Mouse (Mus musculus) CH12.LX (cell line): ENCODE results near the gene Prom2. TPM values are rescaled to one million over a fixed set of nuclear protein-coding genes. Genes with fewer than 3 reads are reported as not detected.

Experiments used
- DNase-seq: peaks from one replicate; pipeline ENCODE4 v3.0.0-alpha.2; 2013; ENCODE audit errors: extremely low read depth
- H3K27ac ChIP-seq: 2 replicates; pipeline ENCODE4 v1.5.1; 2012; ENCODE audit warnings: low read depth, mild to moderate bottlenecking, control low read depth, moderate library complexity; ENCODE audit not compliant: insufficient read depth
- H3K27me3 ChIP-seq: replicated peaks from 2 replicates; pipeline ENCODE3; 2012; ENCODE audit warnings: inconsistent platforms
- H3K36me3 ChIP-seq, 2 experiments: replicated peaks in 1 of 2; 2 replicates each; pipeline versions ENCODE3 to v1.6.1; 2012; ENCODE audit warnings: inconsistent platforms in 1 of 2, low read length in 1 of 2, mild to moderate bottlenecking in 1 of 2, mixed read lengths in 1 of 2, moderate library complexity in 1 of 2; ENCODE audit not compliant: control insufficient read depth in 1 of 2, insufficient read depth in 1 of 2
- H3K4me1 ChIP-seq, 2 experiments: 2 replicates each; pipeline ENCODE4 v1.6.1; 2012; ENCODE audit warnings: inconsistent platforms in 1 of 2, moderate library complexity in 1 of 2; ENCODE audit not compliant: insufficient read depth in 2 of 2, control insufficient read depth in 1 of 2
- H3K4me2 ChIP-seq: 2 replicates; pipeline ENCODE4 v1.6.1; 2012; ENCODE audit warnings: low read depth, mild to moderate bottlenecking, control low read depth; ENCODE audit not compliant: poor library complexity, insufficient read depth, severe bottlenecking
- H3K4me3 ChIP-seq, 3 experiments: fragments of 150-350 bp in 1 of 3; sonication (generic) in 1 of 3; replicated peaks in 1 of 3; 2 replicates each; pipeline versions ENCODE3 to v1.5.1; 2011 to 2012; ENCODE audit warnings: low read depth in 2 of 3, low read length in 2 of 3, mild to moderate bottlenecking in 2 of 3, moderate library complexity in 2 of 3, control low read depth in 1 of 3, improper control_type of control experiment in 1 of 3, inconsistent platforms in 1 of 3, mixed read lengths in 1 of 3; ENCODE audit not compliant: poor library complexity in 1 of 3
- H3K79me2 ChIP-seq: replicated peaks from 2 replicates; pipeline ENCODE4 v1.6.1; 2012; ENCODE audit warnings: mild to moderate bottlenecking, moderate library complexity; ENCODE audit not compliant: control insufficient read depth, poor library complexity, insufficient read depth, severe bottlenecking; ENCODE audit errors: extremely low read depth
- H3K9ac ChIP-seq: 2 replicates; pipeline ENCODE4 v1.6.1; 2012; ENCODE audit warnings: low read depth, mild to moderate bottlenecking, control low read depth, moderate library complexity; ENCODE audit not compliant: insufficient read depth
- H3K9me3 ChIP-seq: replicated peaks from 2 replicates; pipeline ENCODE3; 2012; ENCODE audit warnings: low read length, inconsistent platforms, mixed read lengths
- CHD2 ChIP-seq: IDR thresholded peaks from 2 replicates; pipeline ENCODE4 v1.6.1; 2011; ENCODE audit warnings: low read length, improper control_type of control experiment
- CTCF ChIP-seq, 2 experiments: IDR thresholded peaks in 1 of 2; conservative IDR thresholded peaks in 1 of 2; 2 replicates each; pipeline ENCODE4 v1.5.1; 2011 to 2012; ENCODE audit warnings: low read depth in 2 of 2, low read length in 2 of 2, improper control_type of control experiment in 1 of 2, inconsistent platforms in 1 of 2, mild to moderate bottlenecking in 1 of 2, moderate library complexity in 1 of 2
- E2F4 ChIP-seq: IDR thresholded peaks from 2 replicates; pipeline ENCODE4 v1.6.1; 2011; ENCODE audit warnings: low read depth, low read length, improper control_type of control experiment; ENCODE audit not compliant: insufficient replicate concordance
- ETS1 ChIP-seq: conservative IDR thresholded peaks from 2 replicates; pipeline ENCODE4 v1.6.1; 2012; ENCODE audit warnings: low read depth, mild to moderate bottlenecking, inconsistent platforms, low read length, improper control_type of control experiment, moderate library complexity
- GABPA ChIP-seq: IDR thresholded peaks from 2 replicates; pipeline ENCODE4 v1.6.1; 2012; ENCODE audit warnings: low read depth, low read length, improper control_type of control experiment, inconsistent platforms; ENCODE audit not compliant: insufficient replicate concordance
- IRF4 ChIP-seq: IDR thresholded peaks from 2 replicates; pipeline ENCODE4 v1.6.1; 2014; ENCODE audit warnings: low read depth, mild to moderate bottlenecking, inconsistent platforms, low read length, improper control_type of control experiment
- MAX ChIP-seq: IDR thresholded peaks from 2 replicates; pipeline ENCODE4 v1.6.1; 2011; ENCODE audit warnings: low read length, improper control_type of control experiment
- MYC ChIP-seq: IDR thresholded peaks from 2 replicates; pipeline ENCODE4 v1.6.1; 2011; ENCODE audit warnings: low read depth, mild to moderate bottlenecking, improper control_type of control experiment, low read length
- PAX5 ChIP-seq: IDR thresholded peaks from 2 replicates; pipeline ENCODE4 v1.6.1; 2012; ENCODE audit warnings: low read length, inconsistent platforms, mixed read lengths
- TCF12 ChIP-seq: IDR thresholded peaks from 2 replicates; pipeline ENCODE4 v1.6.1; 2014; ENCODE audit warnings: low read depth, mild to moderate bottlenecking, inconsistent platforms, low read length, improper control_type of control experiment
- USF2 ChIP-seq: conservative IDR thresholded peaks from 2 replicates; pipeline ENCODE4 v1.6.1; 2011; ENCODE audit warnings: low read depth, low read length, improper control_type of control experiment
- ZMIZ1 ChIP-seq: IDR thresholded peaks from 2 replicates; pipeline ENCODE4 v1.6.1; 2012; ENCODE audit warnings: low read depth, mild to moderate bottlenecking, inconsistent platforms, low read length, improper control_type of control experiment
- dilution Hi-C: fragments of 300-500 bp; cut with MboI; formaldehyde crosslinking; loops from 2 replicates; pipeline ENCODE4 v1.14.3; 2020; ENCODE audit warnings: low sequenced_read_pairs; ENCODE audit not compliant: extremely low pct_unique_long_range_greater_than_20kb, extremely low pct_ligation_motif_present
- in situ Hi-C: fragments of 300-500 bp; cut with MboI; formaldehyde crosslinking; loops from 3 replicates; pipeline ENCODE4 v1.14.3; 2019; ENCODE audit warnings: low sequenced_read_pairs, low pct_ligation_motif_present, low pct_unique_long_range_greater_than_20kb, mixed read lengths
- polyA plus RNA-seq: library from polyadenylated mRNA; unstranded; fragments of >175 nt; gene quantifications from 2 replicates; pipeline ENCODE4 v1.2.1, GENCODE M21; 2012; ENCODE audit warnings: low read depth; ENCODE audit not compliant: insufficient read length
- total RNA-seq, 2 experiments: library from RNA; depleted of rRNA; stranded (reverse); fragments of 300-350 nt in 1 of 2; fragments of >200 nt in 1 of 2; gene quantifications; 2 replicates each; pipeline ENCODE4 v1.2.3; 2012 to 2014

The Prom2 gene
- total and polyA plus RNA-seq, 3 experiments = not detected

GRCm38 (mm10) chr2:127479210-127479609, 62.1 kb downstream of the Prom2 start:
- no peak overlapping the region for H3K4me2 ChIP-seq
- dilution Hi-C loops = no loop called here
- no peaks in the 10 kb centered on the region for H3K36me3 ChIP-seq
- H3K9ac ChIP-seq = no peak overlapping the region
- H3K27me3 ChIP-seq = peaks cover 85% of the 10 kb centered on the region
- DNase-seq = no peak
- H3K79me2 ChIP-seq = no peaks in the 10 kb centered on the region
- TF ChIP-seq MAX (no peak), TCF12 (no peak), E2F4 (no peak), MYC (no peak), GABPA (no peak), USF2 (no peak), CTCF (conservative IDR thresholded peaks at IDR 0.05 in 1 of 2, IDR thresholded peaks at IDR 0.05 in 1 of 2; ENCODE audit: low read depth in 2 of 2, low read length in 2 of 2) (no peak), ZMIZ1 (no peak), ETS1 (no peak), PAX5 (no peak), IRF4 (no peak), CHD2 (no peak)
- 0 out of 4 replicates have a peak, but pooled peaks cover 0 to 6% of the 10 kb centered on the region in 2 experiments for H3K4me1 ChIP-seq
- H3K4me3 ChIP-seq = no peak overlapping the region
- peaks cover 2% of the 10 kb centered on the region for H3K9me3 ChIP-seq
- in situ Hi-C loops = loop anchor here (25.0 kb wide), 1 partner anchor 208 kb away; no protein-coding TSS in a partner anchor
- H3K27ac ChIP-seq = no peak overlapping the region

Other genes starting within 250 kb of the Prom2 start
- gene Dusp2, start 205.3 kb downstream of the Prom2 start, total RNA-seq (2012; rRNA removed) = 57.8 and 71.0 TPM in 2 replicates
- gene Dusp2, start 205.3 kb downstream of the Prom2 start, total RNA-seq (2014; rRNA removed) = 96.6 and 107 TPM in 2 replicates
- 68.5 and 81.5 TPM in 2 replicates for gene Dusp2, start 205.3 kb downstream of the Prom2 start, polyA plus RNA-seq
- 0.08 TPM in 1 of 2 replicates, not detected in the other for gene Astl, start 202.8 kb downstream of the Prom2 start, total RNA-seq (2012; rRNA removed)
- not detected in 2 replicates for gene Astl, start 202.8 kb downstream of the Prom2 start, total RNA-seq (2014; rRNA removed)
- gene Astl, start 202.8 kb downstream of the Prom2 start, polyA plus RNA-seq = not detected in 2 replicates
- gene Adra2b, start 178.3 kb downstream of the Prom2 start, total RNA-seq (2012; rRNA removed) = not detected in 2 replicates
- gene Adra2b, start 178.3 kb downstream of the Prom2 start, total RNA-seq (2014; rRNA removed) = 0.08 TPM in 1 of 2 replicates, not detected in the other
- gene Adra2b, start 178.3 kb downstream of the Prom2 start, polyA plus RNA-seq = 0.05 TPM in 1 of 2 replicates, not detected in the other
- gene Gpat2, start 116.3 kb downstream of the Prom2 start, total RNA-seq (2012; rRNA removed) = 0.17 and 0.21 TPM in 2 replicates
- 0.19 TPM in 2 replicates for gene Gpat2, start 116.3 kb downstream of the Prom2 start, total RNA-seq (2014; rRNA removed)
- gene Gpat2, start 116.3 kb downstream of the Prom2 start, polyA plus RNA-seq = 0.45 and 0.63 TPM in 2 replicates
- gene Fahd2a, start 96.9 kb downstream of the Prom2 start, total RNA-seq (2012; rRNA removed) = 8.6 and 9.9 TPM in 2 replicates
- 6.6 and 8.1 TPM in 2 replicates for gene Fahd2a, start 96.9 kb downstream of the Prom2 start, total RNA-seq (2014; rRNA removed)
- 4.5 and 5.2 TPM in 2 replicates for gene Fahd2a, start 96.9 kb downstream of the Prom2 start, polyA plus RNA-seq
- not detected in 2 replicates for gene Kcnip3, start 19.4 kb downstream of the Prom2 start, total RNA-seq (2012; rRNA removed)
- not detected in 2 replicates for gene Kcnip3, start 19.4 kb downstream of the Prom2 start, total RNA-seq (2014; rRNA removed)
- gene Kcnip3, start 19.4 kb downstream of the Prom2 start, polyA plus RNA-seq = not detected in 2 replicates
- gene Zfp661, start 45.6 kb upstream of the Prom2 start, total RNA-seq (2012; rRNA removed) = 4.1 and 4.7 TPM in 2 replicates
- gene Zfp661, start 45.6 kb upstream of the Prom2 start, total RNA-seq (2014; rRNA removed) = 5.9 and 6.7 TPM in 2 replicates
- 2.5 and 3.2 TPM in 2 replicates for gene Zfp661, start 45.6 kb upstream of the Prom2 start, polyA plus RNA-seq
- gene Mrps5, start 45.8 kb upstream of the Prom2 start, total RNA-seq (2012; rRNA removed) = 173 and 188 TPM in 2 replicates
- 144 and 186 TPM in 2 replicates for gene Mrps5, start 45.8 kb upstream of the Prom2 start, total RNA-seq (2014; rRNA removed)
- 210 and 278 TPM in 2 replicates for gene Mrps5, start 45.8 kb upstream of the Prom2 start, polyA plus RNA-seq
- gene Mal, start 115.2 kb upstream of the Prom2 start, total RNA-seq (2012; rRNA removed) = not detected in 2 replicates
- gene Mal, start 115.2 kb upstream of the Prom2 start, total RNA-seq (2014; rRNA removed) = not detected in 2 replicates
- not detected in 2 replicates for gene Mal, start 115.2 kb upstream of the Prom2 start, polyA plus RNA-seq
- not detected in 2 replicates for gene Mall, start 188.5 kb upstream of the Prom2 start, total RNA-seq (2012; rRNA removed)
- not detected in 2 replicates for gene Mall, start 188.5 kb upstream of the Prom2 start, total RNA-seq (2014; rRNA removed)
- 0.11 and 0.16 TPM in 2 replicates for gene Mall, start 188.5 kb upstream of the Prom2 start, polyA plus RNA-seq
- 7.5 and 8.2 TPM in 2 replicates for gene Nphp1, start 247.4 kb upstream of the Prom2 start, total RNA-seq (2012; rRNA removed)
- gene Nphp1, start 247.4 kb upstream of the Prom2 start, total RNA-seq (2014; rRNA removed) = 4.6 and 6.3 TPM in 2 replicates
- gene Nphp1, start 247.4 kb upstream of the Prom2 start, polyA plus RNA-seq = 9.7 and 10.5 TPM in 2 replicates